Mouse (Mus musculus): Measurements from ENCODE around the gene Cep131. TPM values are rescaled to one million over a fixed set of nuclear protein-coding genes. Genes with fewer than 3 reads are reported as not detected.

The Cep131 gene
- total and polyA plus RNA-seq, 3 experiments = 6.5 to 10.7 (median 9.3) TPM

DNA sequence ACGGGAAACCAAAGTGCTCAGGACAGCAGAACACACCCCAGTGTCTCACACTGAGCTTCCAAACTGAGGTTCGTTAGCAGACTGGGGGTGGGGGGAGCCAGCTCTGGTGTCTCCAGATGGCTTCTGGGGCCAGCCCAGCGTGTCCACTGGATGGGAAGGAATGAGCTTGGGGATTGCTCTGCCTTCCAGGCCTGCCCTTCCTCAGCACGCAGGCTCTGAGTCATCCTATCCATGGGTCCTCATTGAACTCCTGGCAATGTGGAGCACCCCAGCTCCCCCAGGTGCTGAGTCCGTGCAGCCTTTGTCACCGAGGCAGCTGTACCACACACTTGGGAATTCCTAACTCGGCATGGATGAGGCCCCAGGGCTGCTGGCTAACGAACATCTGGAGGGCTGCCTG lies 64.4 kb downstream of the Cep131 start:
- no peak for TF ChIP-seq EP300 (IDR thresholded peaks at IDR 0.05; ENCODE audit: insufficient read depth, low read depth, low read length)
- no peak for TF ChIP-seq CTCF (IDR thresholded peaks at IDR 0.05)
- TF ChIP-seq POLR2A (IDR thresholded peaks at IDR 0.05; ENCODE audit: insufficient read depth, low read depth, low read length) = no peak
- Histone ChIP-seq H3K9ac (ENCODE audit: low read depth, low read length) (no peak overlapping the region), H3K79me2 (replicated peaks; ENCODE audit: control insufficient read depth, insufficient read depth, low read length) (no peaks in the 10 kb centered on the region), H3K4me1 (ENCODE audit: control insufficient read depth, insufficient read depth, low read length) (no peaks in the 10 kb centered on the region), H3K27ac (no peak overlapping the region), H3K36me3 (ENCODE audit: control insufficient read depth, insufficient read depth, low read length) (no peaks in the 10 kb centered on the region), H3K4me3 (no peak overlapping the region), H3K27me3 (ENCODE audit: control insufficient read depth, insufficient read depth, low read length) (no peaks in the 10 kb centered on the region)
- 61% methylated on average over 8 of the region's 8 CpGs for WGBS
- DNase-seq = no peak
- intact Hi-C loops (cut with DNase I) = no loop called here

DNA sequence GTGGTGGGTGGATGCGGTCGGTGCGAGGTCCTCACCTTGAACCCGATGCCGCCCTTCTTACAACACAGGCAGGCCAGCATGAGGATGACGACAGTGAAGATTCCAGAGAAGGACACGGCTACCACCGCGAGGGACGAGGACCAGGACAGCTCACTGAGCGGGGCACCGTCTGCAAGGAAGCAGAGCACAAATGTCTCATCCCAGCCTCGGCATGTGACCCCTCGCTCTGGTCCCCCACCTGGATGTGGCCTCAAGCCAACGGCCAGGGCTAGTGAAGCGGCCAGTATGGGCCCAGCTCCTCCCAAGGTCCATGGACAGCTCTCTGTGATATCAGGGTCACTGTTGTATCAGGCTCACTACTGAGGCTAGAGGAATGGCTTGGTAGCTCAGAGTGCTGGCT lies 65.3 kb downstream of the Cep131 start:
- H3K4me3 ChIP-seq = no peak overlapping the region
- intact Hi-C loops (cut with DNase I) = no loop called here

DNA sequence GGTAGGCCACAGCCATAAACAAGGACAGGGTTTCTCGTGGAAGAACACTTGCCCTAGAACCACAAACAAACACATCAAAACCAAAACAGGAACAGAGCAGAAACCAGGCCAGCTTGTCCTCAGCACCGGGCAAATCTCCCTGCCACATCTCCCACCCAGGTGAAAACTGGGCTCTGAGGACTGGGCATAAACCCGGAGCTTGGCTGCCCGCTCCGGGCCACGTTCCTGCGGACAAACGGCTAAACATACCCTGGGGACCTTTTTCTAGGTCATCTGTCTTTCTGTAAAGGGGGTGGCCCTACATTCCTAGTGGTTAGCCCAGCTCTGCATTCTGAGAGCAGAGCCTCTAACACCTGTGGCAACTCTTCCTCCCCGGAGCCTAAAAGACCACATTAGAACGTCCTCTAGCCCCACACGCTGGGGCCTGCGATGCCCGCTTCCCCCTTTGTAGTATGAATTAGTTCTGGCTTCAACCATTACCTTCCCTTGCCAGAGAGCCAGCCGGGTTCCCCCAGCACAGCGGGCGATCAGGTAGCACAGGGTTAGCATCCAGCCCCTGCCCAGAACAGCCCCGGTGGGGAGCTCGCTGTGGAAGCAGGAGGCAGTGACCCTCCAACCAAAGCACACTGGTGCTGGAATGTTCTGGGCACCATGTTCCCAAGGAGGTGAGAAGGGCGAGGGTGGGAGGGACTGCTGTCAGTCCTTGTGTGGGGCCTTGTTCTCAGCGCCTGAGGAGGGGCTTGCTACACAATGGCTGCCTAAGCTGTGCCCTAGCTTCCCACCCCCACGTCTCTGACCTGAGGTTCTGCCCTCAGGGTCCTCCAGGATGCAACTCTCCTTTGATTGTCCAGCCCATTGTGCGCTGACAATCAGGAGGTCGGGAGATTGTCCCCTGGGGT lies 66.8 kb downstream of the Cep131 start:
- Histone ChIP-seq H3K27me3 (ENCODE audit: control insufficient read depth, insufficient read depth, low read length) (no peaks in the 10 kb centered on the region), H3K36me3 (ENCODE audit: control insufficient read depth, insufficient read depth, low read length) (no peaks in the 10 kb centered on the region), H3K79me2 (replicated peaks; ENCODE audit: control insufficient read depth, insufficient read depth, low read length) (no peaks in the 10 kb centered on the region), H3K4me1 (ENCODE audit: control insufficient read depth, insufficient read depth, low read length) (no peaks in the 10 kb centered on the region), H3K27ac (no peak overlapping the region), H3K4me3 (no peak overlapping the region), H3K9ac (ENCODE audit: low read depth, low read length) (no peak overlapping the region)
- no peak for TF ChIP-seq CTCF (IDR thresholded peaks at IDR 0.05)
- TF ChIP-seq EP300 (IDR thresholded peaks at IDR 0.05; ENCODE audit: insufficient read depth, low read depth, low read length) = no peak
- TF ChIP-seq POLR2A (IDR thresholded peaks at IDR 0.05; ENCODE audit: insufficient read depth, low read depth, low read length) = no peak
- intact Hi-C loops (cut with DNase I) = no loop called here
- 84% methylated on average over 23 of the region's 23 CpGs for WGBS
- no peak for DNase-seq

More for the DNA sequence above, 65.3 kb downstream of the Cep131 start:
- no peak for DNase-seq
- Histone ChIP-seq H3K36me3 (ENCODE audit: control insufficient read depth, insufficient read depth, low read length) (no peaks in the 10 kb centered on the region), H3K4me1 (ENCODE audit: control insufficient read depth, insufficient read depth, low read length) (no peaks in the 10 kb centered on the region), H3K27ac (no peak overlapping the region), H3K27me3 (ENCODE audit: control insufficient read depth, insufficient read depth, low read length) (no peaks in the 10 kb centered on the region), H3K9ac (ENCODE audit: low read depth, low read length) (no peak overlapping the region), H3K79me2 (replicated peaks; ENCODE audit: control insufficient read depth, insufficient read depth, low read length) (no peaks in the 10 kb centered on the region)
- TF ChIP-seq EP300 (IDR thresholded peaks at IDR 0.05; ENCODE audit: insufficient read depth, low read depth, low read length) = no peak
- no peak for TF ChIP-seq CTCF (IDR thresholded peaks at IDR 0.05)
- no peak for TF ChIP-seq POLR2A (IDR thresholded peaks at IDR 0.05; ENCODE audit: insufficient read depth, low read depth, low read length)
- WGBS = 87% methylated on average over 16 of the region's 16 CpGs

DNA sequence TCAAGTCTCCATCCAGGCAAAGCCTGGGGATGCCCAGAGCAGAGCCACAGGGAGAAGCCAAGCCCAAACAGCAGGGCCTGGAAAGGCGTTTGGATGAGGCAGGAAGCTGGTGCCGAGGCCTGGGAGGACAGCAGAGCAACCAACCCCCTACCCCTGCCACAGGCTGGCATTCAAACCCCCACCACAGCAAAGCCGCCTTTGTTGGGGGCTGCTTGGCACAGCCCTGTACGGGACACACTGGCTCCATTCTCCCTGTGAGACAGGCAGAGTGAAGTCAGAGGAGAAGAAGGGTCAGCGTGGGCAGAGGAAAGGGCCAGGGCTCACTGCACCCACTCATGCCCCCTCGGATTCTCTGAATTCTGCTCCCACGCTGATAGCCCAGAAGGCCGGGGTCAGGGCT lies 69.6 kb downstream of the Cep131 start:
- intact Hi-C loops (cut with DNase I) = no loop called here
- no peak overlapping the region for H3K9ac ChIP-seq (ENCODE audit: low read depth, low read length)
- DNase-seq = no peak
- WGBS = 75% methylated on average over 8 of the region's 8 CpGs
- no peak overlapping the region for H3K27ac ChIP-seq
- H3K79me2 ChIP-seq (replicated peaks; ENCODE audit: control insufficient read depth, insufficient read depth, low read length) = no peaks in the 10 kb centered on the region
- H3K4me1 ChIP-seq (ENCODE audit: control insufficient read depth, insufficient read depth, low read length) = peaks cover 3% of the 10 kb centered on the region
- no peaks in the 10 kb centered on the region for H3K27me3 ChIP-seq (ENCODE audit: control insufficient read depth, insufficient read depth, low read length)
- TF ChIP-seq POLR2A (IDR thresholded peaks at IDR 0.05; ENCODE audit: insufficient read depth, low read depth, low read length) (no peak), EP300 (IDR thresholded peaks at IDR 0.05; ENCODE audit: insufficient read depth, low read depth, low read length) (no peak), CTCF (IDR thresholded peaks at IDR 0.05) (no peak)
- no peaks in the 10 kb centered on the region for H3K36me3 ChIP-seq (ENCODE audit: control insufficient read depth, insufficient read depth, low read length)
- H3K4me3 ChIP-seq = no peak overlapping the region

DNA sequence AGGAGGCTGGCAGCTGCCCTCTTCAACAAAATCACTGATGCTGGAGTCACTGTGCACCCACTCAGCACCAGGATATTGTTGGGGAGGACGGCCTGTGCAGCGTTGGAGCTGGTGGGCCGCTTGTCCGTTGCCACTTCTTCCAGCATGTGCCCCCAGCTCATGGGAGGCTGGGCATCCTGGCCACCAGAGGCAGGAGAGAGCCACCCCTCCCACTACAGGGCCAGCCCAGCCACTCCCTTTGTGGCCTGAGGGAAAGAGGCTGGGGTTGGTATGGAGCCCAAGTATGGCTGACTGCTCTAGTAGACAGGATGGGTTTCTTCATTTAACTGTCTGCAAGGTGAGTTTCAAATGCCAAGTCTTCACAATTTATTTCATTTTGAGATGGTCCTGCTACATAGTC lies 71.9 kb downstream of the Cep131 start:
- Histone ChIP-seq H3K4me3 (no peak overlapping the region), H3K79me2 (replicated peaks; ENCODE audit: control insufficient read depth, insufficient read depth, low read length) (no peaks in the 10 kb centered on the region), H3K36me3 (ENCODE audit: control insufficient read depth, insufficient read depth, low read length) (no peaks in the 10 kb centered on the region), H3K4me1 (ENCODE audit: control insufficient read depth, insufficient read depth, low read length) (peaks cover 3% of the 10 kb centered on the region), H3K27me3 (ENCODE audit: control insufficient read depth, insufficient read depth, low read length) (no peaks in the 10 kb centered on the region), H3K9ac (ENCODE audit: low read depth, low read length) (no peak overlapping the region), H3K27ac (no peak overlapping the region)
- 0 out of 2 replicates have a peak, but pooled peaks have one; percentile 5 for TF ChIP-seq CTCF (IDR thresholded peaks at IDR 0.05)
- no peak for TF ChIP-seq EP300 (IDR thresholded peaks at IDR 0.05; ENCODE audit: insufficient read depth, low read depth, low read length)
- intact Hi-C loops (cut with DNase I) = no loop called here
- no peak for DNase-seq
- 96% methylated on average over 4 of the region's 4 CpGs for WGBS

Small RNA genes lying within 50 kb of the gene (microRNA-seq; reads per million reads assigned to microRNA genes)
- gene Gm25948 = 0 reads per million in 2 experiments
- gene Mir3065 = 0 reads per million in 2 experiments
- 0 reads per million in 2 experiments for gene Mir338

Other genes with a start within 250 kb of the Cep131 start
- 10 to 100 TPM; 25.9 to 30.1 TPM for gene Chmp6, start 173.4 kb downstream of the Cep131 start, total RNA-seq (2021)
- 26.8 and 28.9 TPM in 2 replicates for gene Chmp6, start 173.4 kb downstream of the Cep131 start, polyA plus RNA-seq (2012; rRNA removed)
- 10 to 100 TPM in 1 of 2 experiments, 1 to 10 TPM in 1; 5.8 to 10.3 TPM for gene Baiap2, start 144.1 kb downstream of the Cep131 start, total RNA-seq (2021)
- 10.5 and 10.9 TPM in 2 replicates for gene Baiap2, start 144.1 kb downstream of the Cep131 start, polyA plus RNA-seq (2012; rRNA removed)
- 1 to 10 TPM; 3.6 to 4.7 TPM for gene Aatk, start 39.7 kb downstream of the Cep131 start, total RNA-seq (2021)
- 10.3 and 12.1 TPM in 2 replicates for gene Aatk, start 39.7 kb downstream of the Cep131 start, polyA plus RNA-seq (2012; rRNA removed)
- 1 to 10 TPM; 6.1 to 6.3 TPM for gene Tepsin, start 11.9 kb upstream of the Cep131 start, total RNA-seq (2021)
- 19.1 and 22.8 TPM in 2 replicates for gene Tepsin, start 11.9 kb upstream of the Cep131 start, polyA plus RNA-seq (2012; rRNA removed)
- gene Ndufaf8, start 12.1 kb upstream of the Cep131 start, total RNA-seq (2021) = 10 to 100 TPM; 82.7 to 93.9 TPM
- 35.5 and 51.0 TPM in 2 replicates for gene Ndufaf8, start 12.1 kb upstream of the Cep131 start, polyA plus RNA-seq (2012; rRNA removed)
- gene Slc38a10, start 64.5 kb upstream of the Cep131 start, total RNA-seq (2021) = 10 to 100 TPM; 83.1 to 89.6 TPM
- 84.5 and 128 TPM in 2 replicates for gene Slc38a10, start 64.5 kb upstream of the Cep131 start, polyA plus RNA-seq (2012; rRNA removed)
- 1 to 10 TPM; 5.4 to 9.7 TPM for gene Bahcc1, start 146.1 kb upstream of the Cep131 start, total RNA-seq (2021)
- gene Bahcc1, start 146.1 kb upstream of the Cep131 start, polyA plus RNA-seq (2012; rRNA removed) = 5.9 and 6.4 TPM in 2 replicates

Measured in heart, adult 2 months (tissue).